Mouse (Mus musculus) ovary, postnatal 36 days (tissue): ENCODE data around the gene Ap2b1.
A peak's percentile ranks its signal among the peaks of the same experiment; 100 is the strongest.

ENCODE experiments used
- DNase-seq: peaks from one replicate; pipeline ENCODE4 v3.0.0; 2022; ENCODE audit warnings: low spot score, mixed read lengths

Ap2b1 gene

DNA sequence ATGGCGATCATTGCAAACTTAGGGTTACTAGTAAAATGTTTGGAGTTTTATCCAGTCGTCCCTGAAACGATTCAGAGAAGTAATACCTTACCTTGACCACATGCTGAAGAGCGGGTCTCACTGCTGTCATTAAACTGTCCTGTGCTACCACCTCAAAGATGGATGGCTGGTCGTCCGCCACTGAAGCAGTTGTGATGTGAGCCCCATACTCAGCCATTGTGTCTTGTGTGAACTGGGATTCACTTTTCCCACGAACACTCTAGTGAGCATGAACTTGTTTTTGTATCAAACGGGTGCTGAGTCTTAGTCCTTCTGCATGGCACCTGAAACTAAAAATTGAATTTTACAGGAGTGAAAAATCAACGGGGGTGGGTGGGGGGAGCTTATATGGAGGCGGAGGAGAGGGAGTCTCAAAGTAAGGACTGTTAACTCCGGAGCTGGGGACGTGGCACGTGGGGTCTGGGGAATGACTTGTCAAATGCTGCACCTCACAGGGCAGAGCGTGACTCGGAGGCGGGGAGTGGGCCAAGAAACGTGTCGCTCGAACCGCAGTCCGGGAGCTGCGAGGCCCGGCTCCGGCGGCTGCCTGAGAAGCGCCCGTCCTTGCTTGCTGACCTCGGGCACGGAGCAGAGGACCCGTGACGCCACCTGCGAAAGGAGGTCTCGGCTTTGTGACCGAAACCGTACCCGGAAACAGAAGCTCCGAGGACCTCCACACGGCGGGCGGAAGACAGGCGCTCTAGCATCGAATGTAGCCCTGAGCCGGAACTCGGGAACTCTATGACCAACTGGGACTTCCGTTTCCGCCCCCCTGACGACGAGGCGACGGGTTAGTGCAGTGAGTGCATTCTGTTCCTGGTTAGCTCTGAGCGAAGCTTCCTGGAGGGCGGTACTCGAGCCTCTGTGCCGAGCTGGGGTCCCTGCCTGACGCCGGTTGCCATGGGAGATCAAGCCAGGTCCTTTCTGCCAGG is at the start of gene Ap2b1:
Gene Ap2b1 (plus strand): TSS at position 800 of the 971 bp plus-strand sequence.
- peak; percentile 89 for DNase-seq

DNA sequence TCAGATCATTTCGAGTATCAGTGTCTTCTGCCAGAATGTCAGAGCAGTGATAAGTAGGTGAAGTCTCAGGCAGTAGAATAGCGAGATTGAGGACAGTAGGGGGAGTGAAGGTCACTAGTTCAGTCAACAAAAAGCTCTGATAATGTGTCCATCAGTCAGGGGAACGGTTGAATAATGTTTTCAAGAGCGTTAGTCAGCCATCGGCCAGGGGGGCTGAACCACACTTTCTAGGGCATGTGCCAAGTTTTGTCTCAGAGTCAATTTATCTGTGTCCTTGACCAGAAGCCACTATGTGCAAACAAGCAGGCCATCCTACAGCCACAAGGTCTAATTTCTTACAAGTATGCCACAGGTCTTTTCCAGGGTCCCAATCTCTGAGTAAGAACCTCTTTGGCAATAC is 41.6 kb upstream of the Ap2b1 start:
- DNase-seq: peak; percentile 47

DNA sequence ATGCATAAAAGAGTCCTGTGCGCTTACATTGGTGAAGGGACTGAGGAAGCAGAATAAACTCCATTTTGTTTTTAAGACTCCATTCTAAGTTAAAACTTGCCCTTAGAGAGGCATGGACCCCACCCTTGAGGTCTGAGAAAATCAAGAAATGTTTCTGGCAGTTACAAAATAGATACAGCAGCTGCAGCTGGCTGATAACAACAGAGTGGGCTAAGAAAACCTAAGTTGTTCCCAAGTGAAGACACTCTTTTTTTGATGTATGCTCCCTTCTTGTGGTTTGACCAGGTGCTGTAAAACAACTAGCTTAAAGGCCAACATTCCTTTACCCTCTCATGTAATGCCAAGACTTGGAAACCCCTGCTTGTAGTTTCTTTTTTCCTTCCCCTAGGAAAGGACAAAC is 36.2 kb upstream of the Ap2b1 start:
- DNase-seq: no peak

- DNase-seq: no peak
These were observed 35.7 kb upstream of the Ap2b1 start for GRCm38 (mm10) chr11:83263146-83263545.

DNA sequence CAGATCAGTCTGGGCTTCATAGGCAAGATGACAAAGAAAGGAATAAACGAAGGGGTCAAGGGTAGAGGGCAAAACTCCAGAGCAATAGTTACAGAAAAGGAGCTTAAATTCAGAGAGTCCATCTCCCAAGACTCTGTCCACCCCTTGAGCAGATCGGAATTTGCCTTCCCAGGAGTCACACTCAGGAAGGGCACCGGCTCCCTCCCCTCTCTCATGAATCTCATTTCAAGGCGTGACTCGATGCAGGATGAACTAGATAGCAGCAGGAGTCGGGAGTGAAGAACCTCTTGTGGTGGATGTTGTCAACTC is 28.0 kb upstream of the Ap2b1 start:
- no peak for DNase-seq

DNA sequence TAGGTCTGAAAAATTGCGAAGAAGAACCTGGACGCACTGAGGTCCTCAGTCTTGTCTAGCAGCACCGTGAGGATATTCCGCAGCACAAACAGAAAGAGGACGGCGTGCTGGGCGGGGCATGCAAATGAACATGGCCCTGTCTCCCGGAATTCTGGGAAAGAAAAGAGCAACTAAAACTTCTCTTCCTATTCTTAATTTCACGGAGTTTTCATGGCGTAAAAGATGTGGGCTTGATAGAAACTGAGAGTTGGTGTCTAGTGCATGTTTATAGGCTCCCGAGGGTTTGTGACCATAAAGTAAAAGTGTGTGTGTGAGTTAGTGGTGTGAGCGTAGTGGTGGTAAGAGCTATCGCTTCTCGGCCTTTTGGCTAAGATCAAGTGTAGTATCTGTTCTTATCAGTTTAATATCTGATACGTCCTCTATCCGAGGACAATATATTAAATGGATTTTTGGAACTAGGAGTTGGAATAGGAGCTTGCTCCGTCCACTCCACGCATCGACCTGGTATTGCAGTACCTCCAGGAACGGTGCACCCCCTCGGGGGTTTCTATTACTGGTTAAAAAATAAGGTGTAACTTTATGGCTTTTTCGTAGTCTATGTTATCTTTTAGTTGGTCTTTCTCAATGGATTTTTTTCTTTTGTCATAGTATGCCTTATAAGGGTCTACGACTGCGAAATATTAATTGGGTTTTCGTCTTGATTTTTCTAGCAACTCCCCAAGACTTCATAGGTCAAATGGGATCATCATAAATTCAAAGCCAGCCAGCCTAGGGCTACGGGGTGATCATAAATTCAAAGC is 27.5 kb upstream of the Ap2b1 start:
- DNase-seq: peak; percentile 76

GRCm38 (mm10) chr11:83271951-83272843 is 26.6 kb upstream of the Ap2b1 start:
- no peak for DNase-seq

GRCm38 (mm10) chr11:83276251-83276650 is 22.6 kb upstream of the Ap2b1 start:
- DNase-seq: no peak

GRCm38 (mm10) chr11:83279024-83279423 is 19.8 kb upstream of the Ap2b1 start:
- DNase-seq: no peak

DNA sequence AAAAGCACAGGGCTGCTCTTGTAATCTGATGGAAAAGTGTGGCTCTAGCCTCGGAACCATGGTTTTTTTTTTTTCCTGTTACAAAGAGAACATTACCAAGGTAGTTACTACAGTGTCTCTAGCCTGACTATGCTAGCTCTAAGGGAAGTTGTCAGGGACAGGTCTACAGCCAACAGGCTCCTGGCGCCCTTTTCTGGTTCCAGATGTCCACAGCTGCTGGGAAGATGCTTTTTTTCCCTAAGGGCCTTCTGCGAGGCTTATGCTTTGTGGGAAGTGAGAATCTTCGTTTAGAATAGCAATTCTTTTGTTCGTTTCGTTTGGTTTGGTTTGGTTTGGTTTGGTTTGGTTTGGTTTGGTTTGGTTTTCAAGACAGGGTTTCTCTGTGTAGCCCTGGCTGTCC is 19.1 kb upstream of the Ap2b1 start:
- no peak for DNase-seq

GRCm38 (mm10) chr11:83282084-83282483 is 16.7 kb upstream of the Ap2b1 start:
- DNase-seq: no peak

GRCm38 (mm10) chr11:83285627-83286026 is 13.2 kb upstream of the Ap2b1 start:
- no peak for DNase-seq

- DNase-seq: no peak
These were observed 12.3 kb upstream of the Ap2b1 start, which contains the start of gene Slfn14 for GRCm38 (mm10) chr11:83286566-83286965. TSS of gene Slfn14 (minus strand) at chr11:83286726.

GRCm38 (mm10) chr11:83289036-83289435 is 9.8 kb upstream of the Ap2b1 start:
- DNase-seq: no peak

- no peak for DNase-seq
These were observed 9.2 kb upstream of the Ap2b1 start for GRCm38 (mm10) chr11:83289633-83290032.

- peak; percentile 92 for DNase-seq
These were observed 7.2 kb upstream of the Ap2b1 start for GRCm38 (mm10) chr11:83291375-83292250.

DNA sequence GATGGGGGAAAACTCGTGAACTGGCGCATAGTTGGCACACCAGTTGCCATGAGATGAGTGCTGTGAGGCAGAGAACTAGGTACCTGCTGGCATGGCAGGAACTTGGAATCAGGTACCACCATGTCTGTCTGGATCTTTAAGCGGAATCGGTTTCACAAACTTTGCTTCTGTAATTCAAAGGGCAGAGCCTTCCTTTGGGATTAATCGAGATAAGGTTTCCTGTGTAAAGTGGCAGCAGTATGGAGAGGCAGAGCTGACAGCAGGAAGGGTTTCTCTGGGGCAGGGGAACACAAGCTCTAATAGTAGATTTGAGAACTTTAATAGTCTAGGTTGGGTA is 6.6 kb upstream of the Ap2b1 start:
- no peak for DNase-seq

DNA sequence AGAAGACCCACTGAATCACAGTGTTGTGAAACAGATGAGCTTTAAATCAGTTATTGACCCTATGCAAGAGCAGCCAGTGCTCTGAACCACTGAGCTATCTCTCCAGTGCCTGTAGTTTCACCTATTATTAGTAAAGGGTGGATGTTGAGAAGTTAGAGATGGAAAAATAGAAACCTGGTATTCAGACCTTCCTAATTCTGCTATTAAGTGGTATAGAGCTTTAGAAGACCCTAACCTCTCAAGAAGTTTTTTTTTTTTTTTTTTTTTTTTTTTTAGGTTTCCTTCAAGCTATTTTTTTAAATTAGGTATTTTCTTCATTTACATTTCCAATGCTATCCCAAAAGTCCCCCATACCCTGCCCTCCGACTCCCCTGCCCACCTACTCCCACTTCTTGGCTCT is 5.6 kb upstream of the Ap2b1 start:
- no peak for DNase-seq

DNA sequence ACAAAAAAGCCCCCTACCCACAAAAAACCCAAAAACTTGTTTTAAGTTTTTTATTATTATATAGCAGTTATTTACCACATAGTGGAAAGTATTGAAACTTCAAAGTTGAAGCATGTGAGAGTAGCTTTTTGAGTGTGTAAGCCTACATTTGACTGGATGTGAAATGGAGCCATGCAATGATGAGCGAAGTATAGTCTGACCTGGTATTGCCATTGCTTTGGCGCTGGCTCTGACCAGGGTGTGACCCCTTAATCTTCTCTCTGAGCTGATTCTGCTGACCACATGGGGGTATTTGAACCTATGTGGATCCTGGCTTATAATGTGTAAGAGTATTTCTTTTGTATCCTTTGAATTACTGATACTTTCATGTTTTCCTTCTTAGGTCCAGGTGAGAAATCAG is 4.7 kb upstream of the Ap2b1 start:
- no peak for DNase-seq

GRCm38 (mm10) chr11:83297816-83298215 is 1.0 kb upstream of the Ap2b1 start:
- no peak for DNase-seq

GRCm38 (mm10) chr11:83299724-83300123 is 900 bp downstream of the Ap2b1 start:
- no peak for DNase-seq
